Mouse (Mus musculus): Measurements from ENCODE around the gene Zbtb20. TPM values are rescaled to one million over a fixed set of nuclear protein-coding genes. Genes with fewer than 3 reads are reported as not detected.

Zbtb20 gene
- total and polyA plus RNA-seq, 3 experiments = 1.8 to 18.1 (median 6.6) TPM

DNA sequence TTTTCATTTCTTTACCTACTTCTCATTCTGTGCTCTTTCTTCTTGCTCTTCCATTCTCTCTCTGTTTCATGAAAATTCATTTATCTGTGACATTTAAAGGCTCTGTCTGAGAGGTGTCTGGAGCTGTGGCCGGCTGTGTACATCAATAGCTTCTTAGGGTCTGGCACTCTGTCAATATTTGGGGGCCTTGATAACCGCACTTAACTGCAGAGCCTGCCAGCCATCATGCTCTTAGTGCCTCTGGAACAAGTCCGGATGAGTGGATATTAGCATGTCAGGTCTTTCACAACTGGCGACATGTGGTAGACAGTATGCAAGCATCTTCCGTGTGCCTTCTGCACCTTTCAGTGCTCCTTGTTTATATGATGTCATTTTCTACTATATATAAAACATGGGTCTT lies 510.7 kb downstream of the Zbtb20 start:
- no peaks in the 10 kb centered on the region for H3K4me1 ChIP-seq (ENCODE audit: insufficient read depth, low read depth, low read length)

DNA sequence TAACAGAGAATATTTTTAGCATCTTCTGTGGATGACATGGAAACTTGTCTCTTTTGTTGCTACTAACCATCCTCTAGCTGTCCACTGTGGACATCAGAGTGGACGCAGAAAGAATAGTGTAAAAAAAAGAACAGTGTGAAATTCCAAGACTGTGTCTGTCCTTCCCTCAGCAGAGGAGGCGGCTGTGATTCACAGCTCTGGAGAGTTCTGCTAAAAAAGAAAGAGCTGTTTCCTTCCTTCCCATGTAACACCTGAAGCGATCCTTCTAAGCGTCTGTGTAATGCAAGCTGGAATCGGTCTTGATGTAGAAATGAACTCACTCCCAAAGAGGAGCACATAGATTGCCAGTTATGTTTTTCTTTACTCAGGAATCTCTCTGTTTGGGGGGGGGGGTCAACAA lies 512.7 kb downstream of the Zbtb20 start:
- ATAC-seq (ENCODE audit: extremely low read depth, insufficient number of reproducible peaks, low FRiP score, poor library complexity, severe bottlenecking) (no peak), DNase-seq (ENCODE audit: low spot score) (no peak)
- H3K36me3 ChIP-seq (replicated peaks) = no peaks in the 10 kb centered on the region
- TF ChIP-seq GATA1 (IDR thresholded peaks at IDR 0.05; ENCODE audit: borderline replicate concordance, low read length) (no peak), GATA2 (IDR thresholded peaks at IDR 0.05; ENCODE audit: borderline replicate concordance, low read depth, low read length) (no peak), TAL1 (conservative IDR thresholded peaks at IDR 0.05; ENCODE audit: low read depth, low read length) (no peak), POLR2AphosphoS5 (IDR thresholded peaks at IDR 0.05; ENCODE audit: insufficient replicate concordance, low read depth, low read length) (no peak), CTCF (IDR thresholded peaks at IDR 0.05; ENCODE audit: low read depth, low read length) (no peak)
- 0 out of 2 replicates have a peak, but pooled peaks cover 2% of the 10 kb centered on the region for H3K27me3 ChIP-seq (ENCODE audit: insufficient read depth, low read length)
- no peaks in the 10 kb centered on the region for H3K4me1 ChIP-seq (ENCODE audit: insufficient read depth, low read depth, low read length)
- H3K4me3 ChIP-seq (ENCODE audit: low read depth, low read length) = no peak overlapping the region
- no peaks in the 10 kb centered on the region for H3K9me3 ChIP-seq (replicated peaks)

More for the DNA sequence above, 510.7 kb downstream of the Zbtb20 start:
- no peaks in the 10 kb centered on the region for H3K9me3 ChIP-seq (replicated peaks)
- ATAC-seq (ENCODE audit: extremely low read depth, insufficient number of reproducible peaks, low FRiP score, poor library complexity, severe bottlenecking) = no peak
- TF ChIP-seq GATA2 (IDR thresholded peaks at IDR 0.05; ENCODE audit: borderline replicate concordance, low read depth, low read length) (no peak), GATA1 (IDR thresholded peaks at IDR 0.05; ENCODE audit: borderline replicate concordance, low read length) (no peak), CTCF (IDR thresholded peaks at IDR 0.05; ENCODE audit: low read depth, low read length) (no peak), TAL1 (conservative IDR thresholded peaks at IDR 0.05; ENCODE audit: low read depth, low read length) (no peak), POLR2AphosphoS5 (IDR thresholded peaks at IDR 0.05; ENCODE audit: insufficient replicate concordance, low read depth, low read length) (no peak)
- no peak overlapping the region for H3K4me3 ChIP-seq (ENCODE audit: low read depth, low read length)
- H3K27me3 ChIP-seq (ENCODE audit: insufficient read depth, low read length) = 0 out of 2 replicates have a peak, but pooled peaks cover 4% of the 10 kb centered on the region
- no peaks in the 10 kb centered on the region for H3K36me3 ChIP-seq (replicated peaks)
- DNase-seq (ENCODE audit: low spot score) = no peak

DNA sequence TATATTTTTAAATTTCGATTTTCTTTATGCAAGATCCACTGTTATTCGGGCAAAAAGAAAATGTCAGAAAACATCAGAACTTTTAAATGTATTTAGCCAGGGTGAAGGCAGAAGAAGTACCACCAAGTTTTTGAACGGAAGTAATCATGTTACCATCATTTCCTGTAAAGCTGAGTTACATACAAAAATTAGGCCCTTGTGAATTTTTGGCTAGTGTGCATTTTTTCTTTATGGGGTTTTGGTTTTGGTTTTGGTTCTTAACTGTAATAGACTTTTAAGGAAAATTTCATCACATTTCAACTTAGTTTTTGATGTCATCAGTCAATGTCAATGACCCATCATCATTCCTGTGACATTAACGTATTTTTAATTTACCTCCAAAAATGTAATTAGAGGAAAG lies 514.7 kb downstream of the Zbtb20 start:
- DNase-seq (ENCODE audit: low spot score) = no peak
- ATAC-seq (ENCODE audit: extremely low read depth, insufficient number of reproducible peaks, low FRiP score, poor library complexity, severe bottlenecking) = no peak

DNA sequence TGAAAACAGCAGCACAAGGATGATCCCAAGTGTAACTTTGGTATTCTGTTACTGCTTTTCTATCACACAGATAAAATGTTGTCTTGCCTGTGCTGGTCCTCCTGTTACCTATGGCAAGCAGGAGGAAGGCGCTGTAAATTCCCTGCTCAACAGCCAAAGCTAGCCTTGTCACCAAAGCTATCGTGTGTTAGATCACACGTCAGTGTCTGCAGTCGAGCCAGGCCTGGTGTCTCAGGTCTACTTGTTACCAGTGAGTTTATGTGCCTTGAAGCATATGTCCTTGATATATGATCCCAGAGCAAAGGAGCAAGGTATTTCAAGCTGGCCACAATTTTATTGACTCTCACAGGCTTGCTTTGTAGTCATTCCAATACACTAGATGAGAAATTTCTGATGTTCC lies 517.7 kb downstream of the Zbtb20 start:
- no peak overlapping the region for H3K4me3 ChIP-seq (ENCODE audit: low read depth, low read length)
- H3K36me3 ChIP-seq (replicated peaks) = no peaks in the 10 kb centered on the region
- TF ChIP-seq TAL1 (conservative IDR thresholded peaks at IDR 0.05; ENCODE audit: low read depth, low read length) = no peak
- DNase-seq (ENCODE audit: low spot score) (no peak), ATAC-seq (ENCODE audit: extremely low read depth, insufficient number of reproducible peaks, low FRiP score, poor library complexity, severe bottlenecking) (no peak)
- no peaks in the 10 kb centered on the region for H3K9me3 ChIP-seq (replicated peaks)
- no peaks in the 10 kb centered on the region for H3K27me3 ChIP-seq (ENCODE audit: insufficient read depth, low read length)
- H3K4me1 ChIP-seq (ENCODE audit: insufficient read depth, low read depth, low read length) = no peaks in the 10 kb centered on the region

More for the DNA sequence above, 514.7 kb downstream of the Zbtb20 start:
- H3K9me3 ChIP-seq (replicated peaks) = no peaks in the 10 kb centered on the region
- H3K27me3 ChIP-seq (ENCODE audit: insufficient read depth, low read length) = no peaks in the 10 kb centered on the region
- H3K4me3 ChIP-seq (ENCODE audit: low read depth, low read length) = no peak overlapping the region
- no peaks in the 10 kb centered on the region for H3K36me3 ChIP-seq (replicated peaks)
- no peaks in the 10 kb centered on the region for H3K4me1 ChIP-seq (ENCODE audit: insufficient read depth, low read depth, low read length)
- TF ChIP-seq GATA2 (IDR thresholded peaks at IDR 0.05; ENCODE audit: borderline replicate concordance, low read depth, low read length) (no peak), TAL1 (conservative IDR thresholded peaks at IDR 0.05; ENCODE audit: low read depth, low read length) (no peak), CTCF (IDR thresholded peaks at IDR 0.05; ENCODE audit: low read depth, low read length) (no peak), GATA1 (IDR thresholded peaks at IDR 0.05; ENCODE audit: borderline replicate concordance, low read length) (no peak), POLR2AphosphoS5 (IDR thresholded peaks at IDR 0.05; ENCODE audit: insufficient replicate concordance, low read depth, low read length) (no peak)

DNA sequence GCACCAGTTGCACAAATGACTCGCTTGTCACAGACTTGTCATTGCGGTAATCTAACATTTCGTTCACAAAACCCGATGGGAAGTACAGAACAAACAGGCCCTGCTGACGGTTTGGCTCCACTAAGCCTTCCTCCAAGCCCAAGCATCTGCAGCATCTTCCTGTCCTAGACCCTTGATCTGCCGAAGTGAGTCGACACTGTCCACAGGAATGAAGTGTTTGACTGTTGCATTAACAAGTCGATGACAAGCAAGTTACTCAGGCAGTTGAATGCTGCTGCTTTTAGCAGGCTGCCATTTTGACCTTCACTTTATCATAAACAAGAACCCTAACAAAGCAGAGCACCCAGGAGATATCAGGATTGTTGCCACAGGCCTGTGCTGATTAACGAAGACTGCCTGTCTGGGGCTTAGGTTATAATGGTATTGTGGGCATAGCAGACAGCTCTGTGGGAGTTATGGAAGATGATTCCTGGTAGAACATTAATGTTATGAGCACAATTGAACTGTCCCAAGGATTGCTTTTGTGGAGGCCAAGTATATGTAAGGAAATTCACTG lies 518.4 kb downstream of the Zbtb20 start:
- Histone ChIP-seq H3K36me3 (replicated peaks) (no peaks in the 10 kb centered on the region), H3K9me3 (replicated peaks) (no peaks in the 10 kb centered on the region), H3K27me3 (ENCODE audit: insufficient read depth, low read length) (no peaks in the 10 kb centered on the region), H3K4me1 (ENCODE audit: insufficient read depth, low read depth, low read length) (no peaks in the 10 kb centered on the region), H3K4me3 (ENCODE audit: low read depth, low read length) (no peak overlapping the region)
- ATAC-seq (ENCODE audit: extremely low read depth, insufficient number of reproducible peaks, low FRiP score, poor library complexity, severe bottlenecking) (no peak), DNase-seq (ENCODE audit: low spot score) (no peak)
- TF ChIP-seq CTCF (IDR thresholded peaks at IDR 0.05; ENCODE audit: low read depth, low read length) = no peak

DNA sequence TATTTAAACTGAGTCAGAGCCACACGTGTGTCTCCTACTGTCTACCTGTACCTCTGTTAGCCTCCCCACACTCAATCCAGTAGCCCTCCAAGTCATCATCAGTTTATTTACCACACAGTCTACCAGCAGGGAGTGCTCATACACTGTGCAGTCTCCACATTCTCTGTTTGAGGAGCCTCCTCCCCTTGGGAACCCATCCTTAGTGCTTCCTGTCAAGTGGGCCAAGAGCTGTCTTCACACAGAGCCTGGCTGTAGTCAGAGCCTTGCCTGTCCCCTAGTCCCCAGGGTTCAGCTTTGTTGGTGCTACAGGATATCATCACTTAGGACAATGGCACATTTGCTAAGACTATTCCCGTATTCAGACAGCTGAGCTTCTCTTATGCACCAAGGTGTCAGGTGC lies 519.1 kb downstream of the Zbtb20 start:
- Histone ChIP-seq H3K36me3 (replicated peaks) (no peaks in the 10 kb centered on the region), H3K4me3 (ENCODE audit: low read depth, low read length) (no peak overlapping the region), H3K27me3 (ENCODE audit: insufficient read depth, low read length) (no peaks in the 10 kb centered on the region), H3K4me1 (ENCODE audit: insufficient read depth, low read depth, low read length) (no peaks in the 10 kb centered on the region), H3K9me3 (replicated peaks) (no peaks in the 10 kb centered on the region)
- TF ChIP-seq POLR2AphosphoS5 (IDR thresholded peaks at IDR 0.05; ENCODE audit: insufficient replicate concordance, low read depth, low read length) = no peak
- no peak for TF ChIP-seq CTCF (IDR thresholded peaks at IDR 0.05; ENCODE audit: low read depth, low read length)
- TF ChIP-seq TAL1 (conservative IDR thresholded peaks at IDR 0.05; ENCODE audit: low read depth, low read length) = no peak
- TF ChIP-seq GATA2 (IDR thresholded peaks at IDR 0.05; ENCODE audit: borderline replicate concordance, low read depth, low read length) = no peak
- no peak for TF ChIP-seq GATA1 (IDR thresholded peaks at IDR 0.05; ENCODE audit: borderline replicate concordance, low read length)
- DNase-seq (ENCODE audit: low spot score) (no peak), ATAC-seq (ENCODE audit: extremely low read depth, insufficient number of reproducible peaks, low FRiP score, poor library complexity, severe bottlenecking) (no peak)

Data from G1E (cell line).